Mouse (Mus musculus) thymus, postnatal 4 days (tissue): Measurements from ENCODE around the gene Olfr1168.
"Not testable (repeated sequence)": the region's sequence is repeated elsewhere in the genome, so short reads cannot be mapped to it uniquely, and the experiment has no call there.

ENCODE experiments used
- DNase-seq: peaks from one replicate; pipeline ENCODE4 v3.0.0; 2021

Gene Olfr1168

DNA sequence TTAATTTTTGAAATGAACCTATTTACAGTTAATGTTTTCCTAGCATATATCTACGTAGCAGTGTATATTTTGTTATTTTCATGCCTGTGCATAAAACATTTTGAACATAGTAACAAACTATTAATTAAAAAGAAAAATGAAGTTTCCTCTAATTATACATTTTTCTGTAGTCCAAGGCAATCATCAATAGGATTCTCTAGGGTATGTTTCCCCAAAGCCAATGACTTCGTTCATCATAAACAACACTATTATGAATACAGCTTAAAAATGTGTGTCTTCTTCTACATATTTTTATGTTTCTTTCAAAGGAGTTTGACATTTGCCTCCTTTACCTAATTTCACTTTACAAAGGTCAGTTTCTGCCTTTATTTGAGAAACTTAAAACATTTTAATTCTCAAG, at the start of gene Olfr1168:
TSS of gene Olfr1168 (plus strand) at position 301 of the 400 bp plus-strand sequence.
- no peak for DNase-seq

DNA sequence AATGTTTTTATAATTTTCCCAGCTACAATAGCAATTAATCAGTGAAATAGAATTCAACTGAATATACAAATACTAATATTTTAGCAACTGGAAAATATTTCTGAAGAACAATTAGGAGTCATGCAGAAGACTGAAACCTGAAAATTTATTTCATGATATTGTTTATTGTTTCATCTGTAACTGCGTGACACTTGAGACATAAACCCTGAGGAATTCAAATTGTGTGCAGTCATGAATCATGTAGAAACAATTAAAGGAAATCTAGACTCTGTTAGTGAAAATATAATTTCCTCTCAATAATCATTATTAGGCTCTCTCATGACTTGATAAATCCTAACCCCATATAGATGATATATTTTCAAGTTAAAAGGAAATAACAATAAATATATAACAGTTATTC, 26.6 kb upstream of the Olfr1168 start, which contains the start of gene Olfr1167:
TSS of gene Olfr1167 (minus strand) at position 101 of the 400 bp plus-strand sequence.
- DNase-seq, result not testable (repeated sequence)

DNA sequence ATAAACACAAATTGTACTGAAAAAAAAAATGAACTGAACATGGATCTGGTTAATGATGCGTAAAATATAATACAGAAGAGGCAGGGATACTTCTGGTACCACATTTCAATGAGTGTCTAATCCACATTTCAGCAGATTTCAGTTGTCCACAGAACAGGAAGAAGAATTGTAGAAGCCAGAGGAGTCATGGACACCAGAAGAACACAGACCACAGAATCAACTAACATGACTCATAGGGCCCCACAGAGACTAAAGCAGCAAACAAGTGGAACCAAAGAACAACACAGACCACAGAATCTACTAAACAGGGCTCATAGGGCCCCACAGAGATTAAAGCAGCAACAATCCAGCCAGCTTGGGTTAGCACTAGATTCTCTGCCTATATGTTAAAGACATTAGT, 39.1 kb downstream of the Olfr1168 start:
- no peak for DNase-seq

DNA sequence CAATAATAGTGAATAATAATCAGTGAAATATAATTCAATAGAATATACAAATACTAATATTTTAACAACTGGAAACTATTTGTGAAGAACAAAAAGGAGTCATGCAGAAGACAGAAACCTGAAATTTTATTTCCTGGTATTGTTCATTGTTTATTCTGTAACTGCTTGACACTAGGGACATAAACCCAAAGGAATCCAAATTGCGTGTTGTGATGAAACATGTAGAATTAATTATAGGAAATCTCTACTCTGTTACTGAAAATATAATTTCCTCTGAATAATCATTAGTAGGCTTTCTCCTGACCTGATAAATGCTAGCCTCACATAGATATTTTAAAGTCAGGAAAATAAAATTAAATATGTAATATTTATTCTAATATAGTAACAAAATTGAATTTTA, 46.6 kb downstream of the Olfr1168 start, which contains the start of gene Olfr1170:
TSS of gene Olfr1170 (minus strand) at position 101 of the 400 bp plus-strand sequence.
- no peak for DNase-seq
